Mouse (Mus musculus): ENCODE results near the gene Cd3g.

DNA sequence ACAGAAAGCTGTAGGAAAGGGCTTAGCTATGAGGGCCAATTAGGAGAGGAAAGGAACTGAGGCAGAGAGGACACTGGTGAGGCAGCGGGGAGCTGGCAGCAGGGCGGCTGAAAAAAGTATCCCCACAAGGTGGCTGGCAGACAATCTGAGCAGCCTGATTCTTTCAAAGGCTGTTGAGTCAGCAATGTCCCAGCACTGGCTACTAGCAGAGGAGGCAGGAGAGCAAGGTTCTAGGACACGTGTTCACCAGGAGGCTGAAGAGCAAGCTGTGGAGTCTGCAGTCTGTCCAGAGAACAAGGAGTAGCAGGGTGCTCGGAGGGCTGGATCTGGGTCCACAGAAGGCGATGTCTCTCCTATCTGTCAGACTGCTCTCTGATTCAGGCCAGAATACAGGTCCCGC is 18.9 kb upstream of the Cd3g start:
- TF ChIP-seq CTCF (IDR thresholded peaks at IDR 0.05; ENCODE audit: control insufficient read depth, insufficient read depth, insufficient read length) (no peak), USF1 (IDR thresholded peaks at IDR 0.05; ENCODE audit: low read depth) (no peak), CEBPB (IDR thresholded peaks at IDR 0.05; ENCODE audit: low read depth) (no peak), MYOG (IDR thresholded peaks at IDR 0.05; ENCODE audit: control insufficient read depth, extremely low read depth, insufficient read length) (no peak), MAX (IDR thresholded peaks at IDR 0.05) (no peak), MYOD1 (IDR thresholded peaks at IDR 0.05; ENCODE audit: control insufficient read depth, insufficient read length, low read depth) (no peak), FOSL1 (IDR thresholded peaks at IDR 0.05; ENCODE audit: insufficient read depth, low read length, poor library complexity, severe bottlenecking) (no peak)

All from C2C12 (cell line).